Mouse (Mus musculus): ENCODE data around the gene Gm28230. TPM values are rescaled to one million over a fixed set of nuclear protein-coding genes. Genes with fewer than 3 reads are reported as not detected.
A peak's percentile ranks its signal among the peaks of the same experiment; 100 is the strongest.

Gene Gm28230
- polyA plus RNA-seq, 1 experiment from 2014 or later = not detected

DNA sequence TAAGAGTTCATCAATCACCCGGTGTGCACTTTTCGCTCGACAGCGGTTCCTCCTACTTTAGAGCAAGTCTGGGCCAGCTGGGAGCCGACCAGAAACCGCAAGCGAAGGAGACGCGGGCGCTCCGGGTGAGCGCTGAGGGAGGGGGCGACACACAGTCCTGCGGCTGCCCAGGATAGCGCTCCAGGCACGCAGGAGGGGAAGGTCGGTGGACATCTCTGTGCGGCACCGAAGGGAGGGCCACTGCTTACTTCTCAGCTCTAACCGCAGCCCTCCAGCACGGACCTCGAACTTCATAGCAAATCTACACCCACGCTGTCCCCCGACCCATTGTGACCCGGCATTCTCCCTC is 26.6 kb downstream of the Gm28230 start:
- H3K4me2 ChIP-seq (replicated peaks) = no peak overlapping the region
- no peak overlapping the region for H3K4me3 ChIP-seq
- no peak overlapping the region for H3K9ac ChIP-seq (replicated peaks)
- no peaks in the 10 kb centered on the region for H3K9me3 ChIP-seq
- no peak overlapping the region for H3K27ac ChIP-seq (replicated peaks)
- peaks cover 95% of the 10 kb centered on the region for H3K27me3 ChIP-seq
- H3K36me3 ChIP-seq = no peaks in the 10 kb centered on the region
- peaks cover 15% of the 10 kb centered on the region for H3K4me1 ChIP-seq
- 1% methylated on average over 25 of the region's 25 CpGs for WGBS
- ATAC-seq (replicated peaks) = no peak

DNA sequence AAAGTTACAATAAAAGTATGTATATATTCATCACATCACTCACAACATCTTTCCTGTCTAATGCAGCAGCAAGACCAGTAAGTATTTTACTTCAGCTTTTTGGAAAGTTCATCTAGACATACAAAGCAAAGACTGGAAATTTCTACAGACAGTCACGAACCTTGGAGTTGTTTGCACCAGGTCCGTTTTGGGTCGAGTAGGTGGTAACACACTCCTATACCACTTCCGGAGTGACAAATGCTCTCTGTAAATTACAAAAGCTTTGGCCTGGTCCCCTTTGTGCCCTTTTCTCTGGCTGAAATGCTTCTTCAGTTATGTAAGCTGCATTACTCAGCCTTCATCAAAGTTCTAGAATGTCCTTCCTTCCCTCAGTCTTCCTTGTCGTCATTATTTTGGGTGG is 27.2 kb downstream of the Gm28230 start:
- no peak for ATAC-seq (replicated peaks)
- Histone ChIP-seq H3K4me1 (peaks cover 15% of the 10 kb centered on the region), H3K9ac (replicated peaks) (no peak overlapping the region), H3K36me3 (no peaks in the 10 kb centered on the region), H3K4me3 (no peak overlapping the region), H3K4me2 (replicated peaks) (no peak overlapping the region), H3K9me3 (no peaks in the 10 kb centered on the region), H3K27ac (replicated peaks) (no peak overlapping the region), H3K27me3 (peaks cover 95% of the 10 kb centered on the region)
- 12% methylated on average over 5 of the region's 5 CpGs for WGBS

DNA sequence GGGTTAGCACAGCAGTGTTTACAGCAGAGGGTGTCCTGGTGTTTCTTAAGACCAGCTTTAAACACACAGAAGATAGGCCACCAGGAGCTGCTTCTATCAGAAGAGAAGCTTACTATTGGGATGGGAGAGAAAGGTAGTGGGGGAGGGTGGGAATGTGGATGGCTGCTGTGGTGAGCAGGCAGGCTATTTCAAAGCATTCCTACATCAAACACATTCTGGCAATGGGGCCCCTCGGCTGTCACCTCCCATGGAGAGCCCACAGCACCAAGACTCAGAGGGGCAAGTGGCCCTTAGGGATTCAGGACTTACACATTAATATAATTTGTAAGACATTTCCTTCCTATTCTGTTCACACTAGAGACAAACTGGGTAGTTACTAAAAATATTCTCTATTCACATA is 33.6 kb downstream of the Gm28230 start:
- H3K4me2 ChIP-seq (replicated peaks) = no peak overlapping the region
- H3K27me3 ChIP-seq = peaks cover 92% of the 10 kb centered on the region
- ATAC-seq (replicated peaks) = no peak
- no peaks in the 10 kb centered on the region for H3K36me3 ChIP-seq
- peaks cover 15% of the 10 kb centered on the region for H3K4me1 ChIP-seq
- no peak overlapping the region for H3K27ac ChIP-seq (replicated peaks)
- WGBS = 0% methylated on average over 1 of the region's 1 CpGs
- no peak overlapping the region for H3K9ac ChIP-seq (replicated peaks)
- no peak overlapping the region for H3K4me3 ChIP-seq
- H3K9me3 ChIP-seq = no peaks in the 10 kb centered on the region

DNA sequence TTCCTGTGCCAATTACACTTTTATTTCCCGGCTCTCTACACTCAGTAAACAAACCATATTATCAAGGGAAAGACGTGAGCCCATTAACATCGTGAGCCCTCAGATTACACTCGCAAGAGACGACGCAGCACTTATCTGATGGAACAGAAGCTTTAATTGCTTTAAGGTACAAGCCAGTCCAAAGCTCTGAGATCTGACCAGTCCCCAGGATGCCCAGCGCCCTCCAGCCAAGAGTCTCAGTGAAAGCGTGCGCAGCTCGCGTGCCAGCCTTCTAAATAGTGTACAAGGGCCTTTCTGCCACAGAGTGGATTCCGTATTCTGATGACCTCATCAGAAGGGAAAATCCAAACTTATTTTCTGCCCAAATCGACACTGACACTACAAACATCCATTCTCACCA is 35.4 kb downstream of the Gm28230 start:
- Histone ChIP-seq H3K4me2 (replicated peaks) (no peak overlapping the region), H3K27me3 (peaks cover 94% of the 10 kb centered on the region), H3K36me3 (no peaks in the 10 kb centered on the region), H3K27ac (replicated peaks) (no peak overlapping the region), H3K9ac (replicated peaks) (no peak overlapping the region), H3K4me3 (no peak overlapping the region), H3K4me1 (peaks cover 15% of the 10 kb centered on the region), H3K9me3 (no peaks in the 10 kb centered on the region)
- 3% methylated on average over 13 of the region's 13 CpGs for WGBS
- ATAC-seq (replicated peaks) = no peak

DNA sequence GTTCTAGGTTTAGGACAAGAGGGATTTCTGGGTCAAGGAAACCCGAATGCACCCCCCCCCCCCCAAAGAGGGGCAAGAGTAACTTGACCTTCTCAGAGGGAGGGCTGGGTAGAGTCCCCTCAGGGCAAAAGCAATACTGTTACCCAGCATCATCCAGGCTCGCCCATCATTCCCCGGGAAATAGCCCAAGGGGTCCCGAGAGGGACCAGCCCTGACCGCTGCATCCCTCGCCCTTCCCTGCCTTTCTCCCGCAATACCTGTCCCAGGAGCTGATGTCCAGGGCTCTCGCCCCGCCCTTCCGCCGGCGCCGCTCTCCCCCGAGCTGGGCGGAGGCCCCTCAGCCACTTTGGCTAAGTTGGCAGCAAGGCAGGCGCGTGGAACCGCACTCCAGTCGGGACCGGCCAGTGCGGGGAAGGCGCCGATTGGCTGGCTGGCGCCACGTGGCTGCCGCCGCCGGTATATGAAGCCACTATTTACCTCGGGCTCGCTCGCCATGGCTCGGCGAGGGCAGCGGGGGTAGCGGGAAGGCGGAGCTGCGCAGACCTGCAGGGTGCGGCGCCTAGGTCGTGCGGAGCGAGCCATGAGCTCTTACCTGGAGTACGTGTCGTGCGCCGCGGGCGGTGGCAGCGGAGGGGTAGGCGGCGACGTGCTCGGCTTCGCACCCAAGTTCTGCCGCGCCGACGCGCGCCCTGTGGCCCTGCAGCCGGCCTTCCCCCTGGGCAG is 36.2 kb downstream of the Gm28230 start, which contains the start of gene Hoxd1:
Hoxd1 (plus strand) TSS at position 459 of the 723 bp plus-strand sequence.
- Histone ChIP-seq H3K4me2 (replicated peaks) (peak within 1 kb of the TSS; percentile 73), H3K27me3 (peaks cover 91% of the 10 kb centered on the region), H3K9ac (replicated peaks) (no peak within 1 kb of the TSS), H3K27ac (replicated peaks) (no peak within 1 kb of the TSS), H3K4me3 (peak within 1 kb of the TSS; percentile 50), H3K4me1 (peaks cover 15% of the 10 kb centered on the region), H3K36me3 (no peaks in the 10 kb centered on the region), H3K9me3 (no peaks in the 10 kb centered on the region)
- WGBS = under 1% methylated on average over 61 of the region's 61 CpGs
- ATAC-seq (replicated peaks) = peak; percentile 73

DNA sequence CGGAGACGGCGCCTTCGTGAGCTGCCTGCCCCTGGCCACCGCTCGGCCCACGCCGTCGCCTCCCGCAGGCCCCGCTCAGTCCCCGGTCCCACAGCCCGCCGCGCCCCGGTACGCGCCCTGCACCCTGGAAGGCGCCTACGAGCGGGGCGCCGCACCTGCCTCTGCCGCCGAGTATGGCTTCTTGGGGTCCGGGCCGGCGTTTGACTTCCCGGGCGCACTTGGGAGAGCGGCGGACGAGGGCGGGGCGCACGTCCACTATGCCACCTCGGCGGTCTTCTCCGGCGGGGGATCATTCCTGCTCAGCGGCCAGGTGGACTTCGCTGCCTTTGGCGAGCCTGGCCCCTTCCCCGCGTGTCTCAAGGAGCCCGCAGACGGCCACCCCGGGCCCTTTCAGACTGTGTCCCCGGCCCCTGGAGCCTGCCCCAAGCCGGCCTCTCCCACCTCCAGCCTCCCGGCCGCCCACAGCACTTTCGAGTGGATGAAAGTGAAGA is 36.8 kb downstream of the Gm28230 start:
- ATAC-seq (replicated peaks) = 0 out of 2 replicates have a peak, but pooled peaks have one; percentile 13
- peaks cover 86% of the 10 kb centered on the region for H3K27me3 ChIP-seq

DNA sequence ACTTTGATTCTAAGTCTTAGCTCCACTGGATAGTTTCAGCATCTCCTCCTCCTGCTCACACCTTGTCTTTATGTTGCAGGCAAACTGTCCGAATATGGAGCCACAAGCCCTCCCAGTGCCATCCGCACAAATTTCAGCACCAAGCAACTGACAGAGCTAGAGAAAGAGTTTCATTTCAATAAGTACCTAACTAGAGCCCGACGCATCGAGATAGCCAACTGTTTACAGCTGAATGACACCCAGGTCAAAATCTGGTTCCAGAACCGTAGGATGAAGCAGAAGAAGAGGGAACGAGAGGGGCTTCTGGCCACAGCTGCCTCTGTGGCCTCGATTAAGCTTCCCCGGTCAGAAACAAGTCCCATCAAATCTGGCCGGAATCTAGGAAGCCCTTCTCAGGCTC is 37.4 kb downstream of the Gm28230 start:
- peaks cover 15% of the 10 kb centered on the region for H3K4me1 ChIP-seq
- no peak overlapping the region for H3K4me2 ChIP-seq (replicated peaks)
- 47% methylated on average over 10 of the region's 10 CpGs for WGBS
- ATAC-seq (replicated peaks) = no peak
- no peak overlapping the region for H3K27ac ChIP-seq (replicated peaks)
- peaks cover 88% of the 10 kb centered on the region for H3K27me3 ChIP-seq
- no peak overlapping the region for H3K4me3 ChIP-seq
- H3K9me3 ChIP-seq = no peaks in the 10 kb centered on the region
- no peaks in the 10 kb centered on the region for H3K36me3 ChIP-seq
- H3K9ac ChIP-seq (replicated peaks) = no peak overlapping the region

More for the DNA sequence above, 36.8 kb downstream of the Gm28230 start:
- Histone ChIP-seq H3K9ac (replicated peaks) (no peak overlapping the region), H3K4me2 (replicated peaks) (peak overlapping the region; percentile 73), H3K9me3 (no peaks in the 10 kb centered on the region), H3K27ac (replicated peaks) (no peak overlapping the region), H3K4me1 (peaks cover 15% of the 10 kb centered on the region), H3K36me3 (no peaks in the 10 kb centered on the region), H3K4me3 (peak overlapping the region; percentile 50)
- WGBS = under 1% methylated on average over 51 of the region's 53 CpGs

DNA sequence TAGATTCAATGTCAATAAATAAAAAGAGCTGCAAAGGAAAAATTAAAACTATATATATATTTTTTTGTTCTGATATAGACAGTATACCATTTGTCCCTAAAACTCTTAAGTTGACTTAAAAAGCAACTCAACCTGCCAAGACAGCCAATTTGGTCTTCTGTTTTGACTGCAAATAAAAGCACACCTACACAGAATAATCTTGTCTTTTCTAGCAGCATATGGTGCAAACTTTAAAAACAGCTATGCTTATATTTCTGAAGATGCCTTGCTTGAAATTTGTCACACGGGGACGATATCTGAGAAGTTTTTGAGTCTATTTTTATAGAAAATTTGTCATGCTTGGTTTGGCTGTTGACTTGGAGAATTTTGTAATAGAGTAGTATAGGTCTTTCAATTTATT is 47.8 kb downstream of the Gm28230 start:
- Histone ChIP-seq H3K9ac (replicated peaks) (no peak overlapping the region), H3K4me1 (no peaks in the 10 kb centered on the region), H3K4me2 (replicated peaks) (no peak overlapping the region), H3K36me3 (no peaks in the 10 kb centered on the region), H3K4me3 (no peak overlapping the region), H3K27me3 (no peaks in the 10 kb centered on the region), H3K27ac (replicated peaks) (no peak overlapping the region), H3K9me3 (no peaks in the 10 kb centered on the region)
- ATAC-seq (replicated peaks) = no peak
- 92% methylated on average over 2 of the region's 2 CpGs for WGBS

DNA sequence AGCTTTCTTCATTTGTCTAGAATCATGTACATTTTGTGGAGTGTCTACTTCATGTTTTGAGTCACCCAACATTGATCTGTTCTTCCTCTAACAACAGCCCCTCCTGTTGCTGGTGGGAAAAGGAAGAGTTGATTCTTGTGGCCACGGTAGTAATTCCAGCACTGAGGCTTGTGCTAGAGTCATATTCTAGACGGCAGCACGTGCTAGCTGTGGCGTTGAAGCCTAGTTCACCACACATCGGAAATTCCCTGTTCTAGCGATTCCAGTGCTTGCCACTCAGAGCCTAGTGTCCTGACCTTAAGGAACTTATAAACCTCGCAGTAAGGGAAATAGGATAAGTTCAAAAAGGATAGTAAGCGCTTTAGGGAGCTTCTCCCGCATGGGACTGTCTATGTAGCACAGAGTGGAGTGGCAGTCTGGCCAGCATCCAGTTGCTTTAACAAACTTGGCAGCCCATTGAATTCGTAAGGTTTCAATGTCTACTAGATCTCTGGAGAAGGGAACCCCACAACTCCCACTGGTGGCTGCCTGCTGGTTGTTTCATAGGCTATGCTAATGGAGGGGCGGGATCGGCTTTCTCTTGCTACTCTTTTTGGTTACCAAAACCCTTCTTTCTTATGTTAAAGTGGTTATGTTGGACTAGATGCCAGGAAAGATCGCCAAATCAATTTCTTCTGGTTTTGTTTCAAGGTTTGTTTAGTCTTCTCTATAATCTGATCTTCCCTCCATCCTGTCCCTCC is 51.2 kb downstream of the Gm28230 start:
- Histone ChIP-seq H3K9me3 (no peaks in the 10 kb centered on the region), H3K27ac (replicated peaks) (no peak overlapping the region), H3K36me3 (no peaks in the 10 kb centered on the region), H3K4me1 (no peaks in the 10 kb centered on the region), H3K27me3 (no peaks in the 10 kb centered on the region), H3K4me3 (no peak overlapping the region), H3K4me2 (replicated peaks) (no peak overlapping the region), H3K9ac (replicated peaks) (no peak overlapping the region)
- ATAC-seq (replicated peaks) = no peak
- 61% methylated on average over 13 of the region's 13 CpGs for WGBS

DNA sequence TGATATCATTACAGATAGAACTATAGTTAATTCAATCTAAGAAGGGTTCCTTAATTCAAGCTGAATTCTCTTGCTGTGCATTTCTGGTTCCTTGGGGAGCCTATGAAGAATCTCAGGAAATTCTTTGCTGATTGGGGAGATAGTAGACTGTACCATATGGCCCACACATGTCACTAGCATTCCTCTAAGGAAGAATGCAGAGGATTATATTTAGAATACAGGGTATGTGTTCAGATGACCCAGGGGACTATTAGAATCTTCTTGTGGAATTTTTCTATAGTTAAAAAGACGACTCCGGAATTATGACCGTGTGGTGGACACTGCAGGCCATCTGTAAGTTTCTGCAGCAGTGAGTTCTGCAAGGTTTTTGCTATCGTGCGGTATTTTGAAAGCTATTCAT is 54.9 kb downstream of the Gm28230 start:
- H3K9me3 ChIP-seq = no peaks in the 10 kb centered on the region
- WGBS = 93% methylated on average over 5 of the region's 5 CpGs
- H3K4me1 ChIP-seq = no peaks in the 10 kb centered on the region
- no peak overlapping the region for H3K9ac ChIP-seq (replicated peaks)
- no peak overlapping the region for H3K27ac ChIP-seq (replicated peaks)
- ATAC-seq (replicated peaks) = no peak
- H3K27me3 ChIP-seq = no peaks in the 10 kb centered on the region
- H3K4me2 ChIP-seq (replicated peaks) = no peak overlapping the region
- no peak overlapping the region for H3K4me3 ChIP-seq
- no peaks in the 10 kb centered on the region for H3K36me3 ChIP-seq

DNA sequence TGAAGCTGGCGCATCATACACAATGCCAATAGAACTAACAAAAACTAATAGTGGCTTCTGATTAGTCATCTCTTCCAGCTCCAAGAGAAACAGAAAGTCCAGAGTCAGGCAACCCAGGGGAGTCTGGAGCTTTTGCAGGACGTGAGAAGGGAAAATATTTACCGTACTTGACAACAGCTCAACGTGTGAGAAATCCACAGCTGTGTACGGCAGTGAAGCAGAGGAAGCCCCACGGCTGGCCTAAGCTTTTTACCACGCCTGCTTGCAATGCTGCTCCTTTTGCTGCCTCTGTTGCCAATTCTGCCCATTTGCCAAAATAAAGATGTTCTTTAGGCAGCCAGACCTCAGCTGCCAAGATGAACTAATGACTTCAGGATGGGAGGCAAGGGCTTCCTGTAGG is 69.0 kb downstream of the Gm28230 start:
- no peaks in the 10 kb centered on the region for H3K27me3 ChIP-seq
- no peak overlapping the region for H3K4me3 ChIP-seq
- no peak overlapping the region for H3K4me2 ChIP-seq (replicated peaks)
- H3K27ac ChIP-seq (replicated peaks) = no peak overlapping the region
- no peaks in the 10 kb centered on the region for H3K9me3 ChIP-seq
- 64% methylated on average over 7 of the region's 7 CpGs for WGBS
- H3K9ac ChIP-seq (replicated peaks) = no peak overlapping the region
- no peaks in the 10 kb centered on the region for H3K4me1 ChIP-seq
- no peak for ATAC-seq (replicated peaks)
- no peaks in the 10 kb centered on the region for H3K36me3 ChIP-seq
